Mouse (Mus musculus) ovary, postnatal 14 days (tissue): ENCODE measurements around the gene Acsl6.
"Not testable (repeated sequence)": the region's sequence is repeated elsewhere in the genome, so short reads cannot be mapped to it uniquely, and the experiment has no call there.

ENCODE experiments used
- DNase-seq: peaks from one replicate; pipeline ENCODE4 v3.0.0; 2022; ENCODE audit warnings: low spot score

Acsl6 gene

GRCm38 (mm10) chr11:54303728-54304470 lies at the start of gene Acsl6:
Gene Acsl6 (plus strand): TSS chr11:54303798.
- DNase-seq, result no peak

- DNase-seq, result no peak
Measured at GRCm38 (mm10) chr11:54254114-54254513, 49.5 kb upstream of the Acsl6 start.

GRCm38 (mm10) chr11:54256624-54257376 lies 46.8 kb upstream of the Acsl6 start:
- DNase-seq, result peak; percentile 49

- no peak for DNase-seq
Measured at GRCm38 (mm10) chr11:54263405-54264031, 40.1 kb upstream of the Acsl6 start.

GRCm38 (mm10) chr11:54264542-54264941 lies 39.1 kb upstream of the Acsl6 start:
- peak; percentile 34 for DNase-seq

GRCm38 (mm10) chr11:54267177-54267576 lies 36.4 kb upstream of the Acsl6 start, which contains the start of gene Il3:
Gene Il3 (minus strand): TSS chr11:54267277.
- DNase-seq, result no peak

- DNase-seq, result no peak
Measured at GRCm38 (mm10) chr11:54269191-54269896, 34.3 kb upstream of the Acsl6 start.

- no peak for DNase-seq
Measured at GRCm38 (mm10) chr11:54271437-54271949, 32.1 kb upstream of the Acsl6 start.

GRCm38 (mm10) chr11:54287821-54288453 lies 15.7 kb upstream of the Acsl6 start:
- DNase-seq, result no peak

GRCm38 (mm10) chr11:54292163-54292562 lies 11.4 kb upstream of the Acsl6 start:
- DNase-seq, result no peak

- DNase-seq, result no peak
Measured at GRCm38 (mm10) chr11:54293980-54294807, 9.4 kb upstream of the Acsl6 start.

- no peak for DNase-seq
Measured at GRCm38 (mm10) chr11:54295971-54296370, 7.6 kb upstream of the Acsl6 start.

- no peak for DNase-seq
Measured at GRCm38 (mm10) chr11:54296734-54297133, 6.9 kb upstream of the Acsl6 start.

GRCm38 (mm10) chr11:54297471-54297870 lies 6.1 kb upstream of the Acsl6 start:
- DNase-seq, result not testable (repeated sequence)

GRCm38 (mm10) chr11:54298777-54299176 lies 4.8 kb upstream of the Acsl6 start:
- DNase-seq, result no peak

- no peak for DNase-seq
Measured at GRCm38 (mm10) chr11:54301994-54302393, 1.6 kb upstream of the Acsl6 start.

- DNase-seq, result no peak
Measured at GRCm38 (mm10) chr11:54302606-54303005, 992 bp upstream of the Acsl6 start.

GRCm38 (mm10) chr11:54303076-54303727 lies 396 bp upstream of the Acsl6 start:
- DNase-seq, result peak; percentile 17

- DNase-seq, result no peak
Measured at GRCm38 (mm10) chr11:54304471-54304873, 874 bp downstream of the Acsl6 start.

- DNase-seq, result no peak
Measured at GRCm38 (mm10) chr11:54305331-54305730, 1.7 kb downstream of the Acsl6 start.
